Mouse (Mus musculus) forebrain, embryonic 13.5 days (tissue): ENCODE results near the gene Tmem274. TPM values are rescaled to one million over a fixed set of nuclear protein-coding genes. Genes with fewer than 3 reads are reported as not detected.
A peak's percentile ranks its signal among the peaks of the same experiment; 100 is the strongest.
"Not testable (repeated sequence)": the region's sequence is repeated elsewhere in the genome, so short reads cannot be mapped to it uniquely, and the experiment has no call there.

Experiments used
- ATAC-seq: fragments of 200-750 bp; cut with Nextera tagmentation; 2 replicates; pipeline ENCODE4 v1.8.0; 2017
- H3K27ac ChIP-seq: fragments of 300-500 bp; sonication (generic); 2 replicates; pipeline ENCODE4 v1.5.1; 2015; ENCODE audit warnings: inconsistent platforms, mild to moderate bottlenecking, moderate library complexity
- H3K27me3 ChIP-seq: fragments of 300-500 bp; sonication (generic); 2 replicates; pipeline ENCODE4 v1.6.1; 2015; ENCODE audit warnings: mild to moderate bottlenecking, inconsistent platforms
- H3K36me3 ChIP-seq: fragments of 300-500 bp; sonication (generic); 2 replicates; pipeline ENCODE4 v1.6.1; 2015; ENCODE audit warnings: mild to moderate bottlenecking, inconsistent platforms; ENCODE audit not compliant: poor library complexity, severe bottlenecking
- H3K4me1 ChIP-seq: fragments of 300-500 bp; sonication (generic); 2 replicates; pipeline ENCODE4 v1.6.1; 2015; ENCODE audit warnings: inconsistent platforms
- H3K4me2 ChIP-seq: fragments of 300-500 bp; sonication (generic); 2 replicates; pipeline ENCODE4 v1.6.1; 2015; ENCODE audit warnings: inconsistent platforms, mild to moderate bottlenecking, moderate library complexity
- H3K4me3 ChIP-seq: fragments of 300-500 bp; sonication (generic); 2 replicates; pipeline ENCODE4 v1.5.1; 2015; ENCODE audit warnings: mild to moderate bottlenecking, inconsistent platforms
- H3K9ac ChIP-seq: fragments of 300-500 bp; sonication (generic); 2 replicates; pipeline ENCODE4 v1.6.1; 2015; ENCODE audit warnings: mild to moderate bottlenecking, inconsistent platforms
- H3K9me3 ChIP-seq: fragments of 300-500 bp; sonication (generic); replicated peaks from 2 replicates; pipeline ENCODE4 v1.6.1; 2016; ENCODE audit warnings: inconsistent platforms
- WGBS: fragments of 180-500 bp; shearing (Covaris S2); methylation state at CpG from one replicate; pipeline ENCODE4 v1.1.7; 2015; 5-methylcytosine and 5-hydroxymethylcytosine counted together
- polyA plus RNA-seq: library from polyadenylated mRNA; unstranded; fragments of >200 nt; fragmentation: Nextera tagmentation; extraction: Ambion mirVana; gene quantifications from 2 replicates; pipeline ENCODE4 v1.2.1, GENCODE M21; 2015

Gene Tmem274
- polyA plus RNA-seq, 1 experiment from 2014 or later, result 0.28 TPM

GRCm38 (mm10) chr4:149454879-149455278, 22.3 kb upstream of the Tmem274 start, which contains the start of gene Rbp7:
Gene Rbp7 (minus strand): TSS chr4:149454978.
- no peaks in the 10 kb centered on the region for H3K27me3 ChIP-seq
- no peaks in the 10 kb centered on the region for H3K9me3 ChIP-seq
- H3K27ac ChIP-seq, result no peak within 1 kb of the TSS
- H3K9ac ChIP-seq, result no peak within 1 kb of the TSS
- WGBS, result 62% methylated on average over 8 of the region's 8 CpGs
- no peak within 1 kb of the TSS for H3K4me3 ChIP-seq
- no peaks in the 10 kb centered on the region for H3K4me1 ChIP-seq
- H3K4me2 ChIP-seq, result no peak within 1 kb of the TSS
- H3K36me3 ChIP-seq, result no peaks in the 10 kb centered on the region
- no peak for ATAC-seq

GRCm38 (mm10) chr4:149457163-149457562, 20.0 kb upstream of the Tmem274 start:
- not testable (repeated sequence) for H3K9ac ChIP-seq, H3K36me3 ChIP-seq, H3K27me3 ChIP-seq, H3K4me1 ChIP-seq, H3K4me3 ChIP-seq, H3K9me3 ChIP-seq, ATAC-seq, H3K4me2 ChIP-seq, H3K27ac ChIP-seq
- WGBS, result 93% methylated on average over 24 of the region's 27 CpGs

- no peak for ATAC-seq
- Histone ChIP-seq H3K27me3 (no peaks in the 10 kb centered on the region), H3K27ac (no peak overlapping the region), H3K9me3 (no peaks in the 10 kb centered on the region), H3K36me3 (no peaks in the 10 kb centered on the region), H3K9ac (no peak overlapping the region), H3K4me1 (0 out of 2 replicates have a peak, but pooled peaks cover 3% of the 10 kb centered on the region), H3K4me3 (no peak overlapping the region), H3K4me2 (no peak overlapping the region)
- 83% methylated on average over 6 of the region's 6 CpGs for WGBS
Measured at GRCm38 (mm10) chr4:149457831-149458430, 19.2 kb upstream of the Tmem274 start.

GRCm38 (mm10) chr4:149458526-149458925, 18.7 kb upstream of the Tmem274 start:
- Histone ChIP-seq H3K9me3 (no peaks in the 10 kb centered on the region), H3K4me2 (no peak overlapping the region), H3K27me3 (no peaks in the 10 kb centered on the region), H3K36me3 (no peaks in the 10 kb centered on the region), H3K9ac (no peak overlapping the region), H3K27ac (no peak overlapping the region), H3K4me3 (no peak overlapping the region), H3K4me1 (0 out of 2 replicates have a peak, but pooled peaks cover 3% of the 10 kb centered on the region)
- ATAC-seq, result no peak
- WGBS, result 64% methylated on average over 5 of the region's 5 CpGs

- no peak overlapping the region for H3K27ac ChIP-seq
- no peak overlapping the region for H3K9ac ChIP-seq
- no peak for ATAC-seq
- H3K36me3 ChIP-seq, result no peaks in the 10 kb centered on the region
- no peak overlapping the region for H3K4me3 ChIP-seq
- H3K27me3 ChIP-seq, result no peaks in the 10 kb centered on the region
- 85% methylated on average over 1 of the region's 1 CpGs for WGBS
- no peaks in the 10 kb centered on the region for H3K9me3 ChIP-seq
- H3K4me1 ChIP-seq, result 0 out of 2 replicates have a peak, but pooled peaks cover 3% of the 10 kb centered on the region
- H3K4me2 ChIP-seq, result no peak overlapping the region
Measured at GRCm38 (mm10) chr4:149459425-149459824, 17.8 kb upstream of the Tmem274 start.

GRCm38 (mm10) chr4:149460475-149460874, 16.7 kb upstream of the Tmem274 start:
- H3K9me3 ChIP-seq, H3K36me3 ChIP-seq: not testable (repeated sequence)

GRCm38 (mm10) chr4:149461579-149462304, 15.4 kb upstream of the Tmem274 start:
- Histone ChIP-seq H3K27me3 (no peaks in the 10 kb centered on the region), H3K36me3 (no peaks in the 10 kb centered on the region), H3K4me2 (no peak overlapping the region), H3K9me3 (no peaks in the 10 kb centered on the region), H3K27ac (no peak overlapping the region), H3K9ac (no peak overlapping the region), H3K4me1 (0 out of 2 replicates have a peak, but pooled peaks cover 3% of the 10 kb centered on the region), H3K4me3 (no peak overlapping the region)
- ATAC-seq, result no peak
- 77% methylated on average over 7 of the region's 7 CpGs for WGBS

More at GRCm38 (mm10) chr4:149460475-149460874, 16.7 kb upstream of the Tmem274 start:
- not testable (repeated sequence) for ATAC-seq, H3K4me1 ChIP-seq, H3K4me3 ChIP-seq, H3K27ac ChIP-seq, H3K27me3 ChIP-seq, H3K9ac ChIP-seq, H3K4me2 ChIP-seq
- WGBS, result 88% methylated on average over 2 of the region's 2 CpGs

GRCm38 (mm10) chr4:149462305-149462971, 14.7 kb upstream of the Tmem274 start:
- Histone ChIP-seq H3K4me1 (0 out of 2 replicates have a peak, but pooled peaks cover 3% of the 10 kb centered on the region), H3K36me3 (no peaks in the 10 kb centered on the region), H3K27ac (no peak overlapping the region), H3K4me2 (no peak overlapping the region), H3K4me3 (no peak overlapping the region), H3K9me3 (no peaks in the 10 kb centered on the region), H3K9ac (no peak overlapping the region), H3K27me3 (no peaks in the 10 kb centered on the region)
- WGBS, result 81% methylated on average over 6 of the region's 6 CpGs
- ATAC-seq, result no peak

GRCm38 (mm10) chr4:149463435-149463950, 13.7 kb upstream of the Tmem274 start:
- ATAC-seq, result no peak
- no peak overlapping the region for H3K27ac ChIP-seq
- peaks cover 6% of the 10 kb centered on the region for H3K36me3 ChIP-seq
- no peaks in the 10 kb centered on the region for H3K9me3 ChIP-seq
- H3K4me2 ChIP-seq, result no peak overlapping the region
- no peaks in the 10 kb centered on the region for H3K27me3 ChIP-seq
- 0 out of 2 replicates have a peak, but pooled peaks cover 3% of the 10 kb centered on the region for H3K4me1 ChIP-seq
- 80% methylated on average over 6 of the region's 6 CpGs for WGBS
- H3K9ac ChIP-seq, result no peak overlapping the region
- no peak overlapping the region for H3K4me3 ChIP-seq

GRCm38 (mm10) chr4:149469557-149469956, 7.6 kb upstream of the Tmem274 start:
- no peaks in the 10 kb centered on the region for H3K27me3 ChIP-seq
- no peak overlapping the region for H3K27ac ChIP-seq
- peaks cover 47% of the 10 kb centered on the region for H3K36me3 ChIP-seq
- H3K9me3 ChIP-seq, result no peaks in the 10 kb centered on the region
- no peak overlapping the region for H3K4me2 ChIP-seq
- WGBS, result 95% methylated on average over 3 of the region's 3 CpGs
- no peak overlapping the region for H3K4me3 ChIP-seq
- ATAC-seq, result no peak
- no peaks in the 10 kb centered on the region for H3K4me1 ChIP-seq
- no peak overlapping the region for H3K9ac ChIP-seq

- peaks cover 38% of the 10 kb centered on the region for H3K36me3 ChIP-seq
- no peak overlapping the region for H3K9ac ChIP-seq
- no peak for ATAC-seq
- no peaks in the 10 kb centered on the region for H3K9me3 ChIP-seq
- no peak overlapping the region for H3K4me3 ChIP-seq
- no peaks in the 10 kb centered on the region for H3K4me1 ChIP-seq
- 91% methylated on average over 7 of the region's 7 CpGs for WGBS
- H3K27me3 ChIP-seq, result no peaks in the 10 kb centered on the region
- no peak overlapping the region for H3K4me2 ChIP-seq
- no peak overlapping the region for H3K27ac ChIP-seq
Measured at GRCm38 (mm10) chr4:149475096-149475495, 2.1 kb upstream of the Tmem274 start.

- WGBS, result 54% methylated on average over 3 of the region's 3 CpGs
- H3K27ac ChIP-seq, result peak overlapping the region; percentile 58; the same call in 1 of the 2 replicates
- H3K4me3 ChIP-seq, result peak overlapping the region; percentile 76
Measured at GRCm38 (mm10) chr4:149484566-149484965, 7.4 kb downstream of the Tmem274 start.

More at GRCm38 (mm10) chr4:149484566-149484965, 7.4 kb downstream of the Tmem274 start:
- no peaks in the 10 kb centered on the region for H3K9me3 ChIP-seq
- peaks cover 26% of the 10 kb centered on the region for H3K36me3 ChIP-seq
- H3K9ac ChIP-seq, result peak overlapping the region; percentile 82
- H3K4me1 ChIP-seq, result peaks cover 24% of the 10 kb centered on the region
- H3K27me3 ChIP-seq, result no peaks in the 10 kb centered on the region
- no peak; the same call in 1 of the 2 replicates for ATAC-seq
- H3K4me2 ChIP-seq, result peak overlapping the region; percentile 78
